Mouse (Mus musculus): ENCODE results near the gene Stat3. TPM values are rescaled to one million over a fixed set of nuclear protein-coding genes. Genes with fewer than 3 reads are reported as not detected.

Gene Stat3
- total RNA-seq, 2 experiments from 2014 or later = 29.6 to 44.7 TPM

- no peak for DNase-seq (ENCODE audit: low spot score in 2 of 2)
- intact Hi-C loops (cut with DNase I) = no loop called here
Measured at GRCm38 (mm10) chr11:100937295-100937694, 2.0 kb downstream of the Stat3 start.

GRCm38 (mm10) chr11:100935373-100936355 is 3.7 kb downstream of the Stat3 start:
- intact Hi-C loops (cut with DNase I) = no loop called here
- DNase-seq (ENCODE audit: low spot score in 2 of 2) = no peak

GRCm38 (mm10) chr11:100931254-100931921 is 8.0 kb downstream of the Stat3 start:
- DNase-seq (ENCODE audit: low spot score in 2 of 2) = no peak
- intact Hi-C loops (cut with DNase I) = no loop called here

GRCm38 (mm10) chr11:100930611-100931010 is 8.7 kb downstream of the Stat3 start:
- no peak for DNase-seq (ENCODE audit: low spot score in 2 of 2)
- intact Hi-C loops (cut with DNase I) = no loop called here

- intact Hi-C loops (cut with DNase I) = no loop called here
- no peak for DNase-seq (ENCODE audit: low spot score in 2 of 2)
Measured at GRCm38 (mm10) chr11:100927386-100927785, 12.0 kb downstream of the Stat3 start.

- no peak for DNase-seq (ENCODE audit: low spot score in 2 of 2)
- intact Hi-C loops (cut with DNase I) = no loop called here
Measured at GRCm38 (mm10) chr11:100924386-100924919, 14.9 kb downstream of the Stat3 start.

- no peak for DNase-seq (ENCODE audit: low spot score in 2 of 2)
- intact Hi-C loops (cut with DNase I) = no loop called here
Measured at GRCm38 (mm10) chr11:100920887-100921624, 18.3 kb downstream of the Stat3 start.

GRCm38 (mm10) chr11:100918007-100918406 is 21.3 kb downstream of the Stat3 start:
- DNase-seq (ENCODE audit: low spot score in 2 of 2) = no peak
- intact Hi-C loops (cut with DNase I) = no loop called here

- intact Hi-C loops (cut with DNase I) = no loop called here
Measured at GRCm38 (mm10) chr11:100916432-100916971, 22.8 kb downstream of the Stat3 start.

GRCm38 (mm10) chr11:100915063-100915462 is 24.3 kb downstream of the Stat3 start:
- no peak for DNase-seq (ENCODE audit: low spot score in 2 of 2)
- intact Hi-C loops (cut with DNase I) = no loop called here

More at GRCm38 (mm10) chr11:100916432-100916971, 22.8 kb downstream of the Stat3 start:
- DNase-seq (ENCODE audit: low spot score in 2 of 2) = no peak

GRCm38 (mm10) chr11:100914415-100914814 is 24.9 kb downstream of the Stat3 start:
- intact Hi-C loops (cut with DNase I) = no loop called here
- no peak for DNase-seq (ENCODE audit: low spot score in 2 of 2)

- DNase-seq (ENCODE audit: low spot score in 2 of 2) = no peak
- intact Hi-C loops (cut with DNase I) = no loop called here
Measured at GRCm38 (mm10) chr11:100912401-100913155, 26.8 kb downstream of the Stat3 start.

GRCm38 (mm10) chr11:100908567-100908966 is 30.8 kb downstream of the Stat3 start:
- intact Hi-C loops (cut with DNase I) = no loop called here
- DNase-seq (ENCODE audit: low spot score in 2 of 2) = no peak

- intact Hi-C loops (cut with DNase I) = no loop called here
- no peak for DNase-seq (ENCODE audit: low spot score in 2 of 2)
Measured at GRCm38 (mm10) chr11:100908112-100908511, 31.2 kb downstream of the Stat3 start.

GRCm38 (mm10) chr11:100906885-100907284 is 32.5 kb downstream of the Stat3 start:
- intact Hi-C loops (cut with DNase I) = no loop called here
- DNase-seq (ENCODE audit: low spot score in 2 of 2) = no peak

- no peak for DNase-seq (ENCODE audit: low spot score in 2 of 2)
- intact Hi-C loops (cut with DNase I) = no loop called here
Measured at GRCm38 (mm10) chr11:100905929-100906328, 33.4 kb downstream of the Stat3 start.

- no peak for DNase-seq (ENCODE audit: low spot score in 2 of 2)
- intact Hi-C loops (cut with DNase I) = no loop called here
Measured at GRCm38 (mm10) chr11:100904580-100905351, 34.6 kb downstream of the Stat3 start.

All from left cerebral cortex, postnatal 36 days (tissue).